Mouse (Mus musculus) stomach, embryonic 16.5 days (tissue): ENCODE results near the gene Mief1. TPM values are rescaled to one million over a fixed set of nuclear protein-coding genes. Genes with fewer than 3 reads are reported as not detected.

Experiments
- ATAC-seq: fragments of 200-750 bp; cut with Nextera tagmentation; 2 replicates; pipeline ENCODE4 v1.8.0; 2017; ENCODE audit warnings: moderate number of reproducible peaks, moderate TSS enrichment; ENCODE audit not compliant: insufficient read depth, low FRiP score
- H3K27ac ChIP-seq: fragments of 300-500 bp; sonication (generic); 2 replicates; pipeline ENCODE4 v1.5.1; 2014; ENCODE audit warnings: low read length
- H3K27me3 ChIP-seq: fragments of 300-500 bp; sonication (generic); 2 replicates; pipeline ENCODE4 v1.6.1; 2014; ENCODE audit warnings: low read length, control low read depth, mixed read lengths; ENCODE audit not compliant: control insufficient read depth, insufficient read depth
- H3K36me3 ChIP-seq: fragments of 300-500 bp; sonication (generic); 2 replicates; pipeline ENCODE4 v1.6.1; 2014; ENCODE audit warnings: low read length; ENCODE audit not compliant: control insufficient read depth, insufficient read depth
- H3K4me1 ChIP-seq: fragments of 300-500 bp; sonication (generic); 2 replicates; pipeline ENCODE4 v1.6.1; 2014; ENCODE audit warnings: low read length, control low read depth, mixed read lengths; ENCODE audit not compliant: control insufficient read depth, insufficient read depth
- H3K4me2 ChIP-seq: fragments of 300-500 bp; sonication (generic); 2 replicates; pipeline ENCODE4 v1.6.1; 2014; ENCODE audit warnings: low read depth, low read length, mixed read lengths
- H3K4me3 ChIP-seq: fragments of 300-500 bp; sonication (generic); replicated peaks from 2 replicates; pipeline ENCODE4 v1.5.1; 2014; ENCODE audit warnings: mild to moderate bottlenecking, low read length
- H3K9ac ChIP-seq: fragments of 300-500 bp; sonication (generic); 2 replicates; pipeline ENCODE4 v1.6.1; 2014; ENCODE audit warnings: low read length
- H3K9me3 ChIP-seq: fragments of 300-500 bp; sonication (generic); replicated peaks from 2 replicates; pipeline ENCODE4 v1.6.1; 2016; ENCODE audit warnings: low read length, control low read depth; ENCODE audit not compliant: control insufficient read depth
- WGBS: fragments of 180-500 bp; shearing (Covaris S2); extraction: QIAGEN DNeasy Blood & Tissue Kit; methylation state at CpG from one replicate; pipeline ENCODE4 v1.1.7; 2014; 5-methylcytosine and 5-hydroxymethylcytosine counted together
- polyA plus RNA-seq: library from polyadenylated mRNA; unstranded; fragments of >200 nt; fragmentation: Nextera tagmentation; extraction: Ambion mirVana; gene quantifications from 2 replicates; pipeline ENCODE4 v1.2.1, GENCODE M21; 2015

Mief1 gene
- polyA plus RNA-seq, 1 experiment from 2014 or later = 30.4 TPM

DNA sequence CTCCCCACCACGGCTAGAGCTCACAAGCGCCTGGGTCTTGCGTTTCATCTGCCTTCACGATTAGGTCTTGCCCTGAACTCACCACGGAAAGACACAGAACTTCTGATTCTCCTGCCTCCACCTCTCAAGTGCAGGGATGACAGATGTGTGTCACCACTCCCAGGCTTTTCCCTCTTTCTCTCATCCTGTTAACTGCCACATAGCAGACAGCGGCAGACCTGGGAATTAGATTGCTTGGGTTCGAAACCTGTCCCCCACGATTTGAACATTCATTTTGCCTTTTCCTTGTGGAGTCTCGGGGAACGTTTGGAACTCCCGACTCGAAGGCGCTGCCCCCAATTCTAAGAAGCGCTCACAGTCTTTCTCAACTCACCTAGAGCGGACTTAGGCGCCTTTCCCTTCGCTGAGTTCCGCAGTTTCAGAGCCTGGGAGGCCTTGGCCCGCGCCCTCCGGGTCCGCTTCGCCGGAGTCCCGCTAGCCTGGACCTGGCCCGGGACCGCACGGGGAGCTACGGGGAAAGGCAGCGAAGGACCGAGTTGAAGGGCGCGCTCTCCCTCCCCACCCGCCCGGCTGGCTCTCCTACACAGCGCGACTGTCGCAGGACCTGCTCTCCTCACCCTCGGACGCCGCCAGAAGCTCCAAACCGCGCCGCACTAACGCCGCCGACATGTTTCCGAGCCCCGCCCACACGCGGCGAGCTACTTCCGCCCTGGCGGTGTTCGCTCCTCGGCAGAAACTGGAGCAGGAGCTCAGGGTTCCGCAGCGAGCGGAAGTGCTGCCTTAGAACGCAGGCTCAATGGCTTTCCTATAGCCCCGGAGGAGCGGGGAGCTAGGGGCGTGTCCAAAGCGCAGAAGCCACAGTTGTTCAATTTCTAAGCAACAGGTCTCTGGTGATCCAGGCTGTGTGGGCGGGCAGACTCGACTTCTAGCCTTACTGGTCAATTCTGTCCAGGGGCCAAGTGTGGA is 30.1 kb downstream of the Mief1 start, which contains the start of gene Rps19bp1:
TSS of gene Rps19bp1 (minus strand) at position 706 of the 966 bp plus-strand sequence.
- ATAC-seq = peak; percentile 93
- Histone ChIP-seq H3K27me3 (no peaks in the 10 kb centered on the region), H3K4me1 (peaks cover 13% of the 10 kb centered on the region), H3K4me3 (peak within 1 kb of the TSS; percentile 97), H3K9me3 (no peaks in the 10 kb centered on the region), H3K27ac (peak within 1 kb of the TSS; percentile 59; the same call in 1 of the 2 replicates), H3K36me3 (no peaks in the 10 kb centered on the region; the same call in none of the 2 replicates), H3K4me2 (peak within 1 kb of the TSS; percentile 93), H3K9ac (peak within 1 kb of the TSS; percentile 91)
- WGBS = 1% methylated on average over 66 of the region's 66 CpGs

DNA sequence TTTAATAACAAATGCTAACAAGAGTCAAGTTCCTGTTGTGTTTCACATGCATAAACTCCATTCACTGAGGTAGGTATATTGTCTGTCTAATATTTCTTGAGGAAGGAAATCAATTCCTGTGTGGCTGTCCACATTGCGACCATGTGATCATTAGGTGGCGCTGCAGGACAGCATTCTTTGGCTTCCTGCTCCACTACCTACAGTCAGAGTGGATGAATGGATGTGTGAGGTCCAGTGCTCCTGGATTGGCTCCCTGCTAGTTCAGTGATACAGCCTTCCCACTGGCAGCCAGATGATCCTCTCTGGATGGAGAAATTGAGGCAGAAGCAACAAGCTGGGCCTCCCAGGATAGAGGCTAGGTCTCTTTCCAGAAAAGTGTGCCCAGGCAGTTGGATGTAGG is 32.5 kb downstream of the Mief1 start:
- Histone ChIP-seq H3K9me3 (0 out of 2 replicates have a peak, but pooled peaks cover 9% of the 10 kb centered on the region), H3K4me2 (no peak overlapping the region), H3K4me3 (no peak overlapping the region), H3K4me1 (peaks cover 10% of the 10 kb centered on the region), H3K36me3 (no peaks in the 10 kb centered on the region), H3K27ac (no peak overlapping the region), H3K27me3 (no peaks in the 10 kb centered on the region), H3K9ac (no peak overlapping the region)
- ATAC-seq = no peak
- 1% methylated on average over 2 of the region's 2 CpGs for WGBS

GRCm38 (mm10) chr15:80271858-80272396 is 38.1 kb downstream of the Mief1 start:
- 79% methylated on average over 3 of the region's 3 CpGs for WGBS
- H3K4me3 ChIP-seq = no peak overlapping the region
- no peak for ATAC-seq
- no peaks in the 10 kb centered on the region for H3K36me3 ChIP-seq
- H3K9ac ChIP-seq = no peak overlapping the region
- H3K4me2 ChIP-seq = no peak overlapping the region
- H3K27ac ChIP-seq = no peak overlapping the region
- H3K27me3 ChIP-seq = no peaks in the 10 kb centered on the region
- no peaks in the 10 kb centered on the region for H3K4me1 ChIP-seq
- H3K9me3 ChIP-seq = 0 out of 2 replicates have a peak, but pooled peaks cover 9% of the 10 kb centered on the region

DNA sequence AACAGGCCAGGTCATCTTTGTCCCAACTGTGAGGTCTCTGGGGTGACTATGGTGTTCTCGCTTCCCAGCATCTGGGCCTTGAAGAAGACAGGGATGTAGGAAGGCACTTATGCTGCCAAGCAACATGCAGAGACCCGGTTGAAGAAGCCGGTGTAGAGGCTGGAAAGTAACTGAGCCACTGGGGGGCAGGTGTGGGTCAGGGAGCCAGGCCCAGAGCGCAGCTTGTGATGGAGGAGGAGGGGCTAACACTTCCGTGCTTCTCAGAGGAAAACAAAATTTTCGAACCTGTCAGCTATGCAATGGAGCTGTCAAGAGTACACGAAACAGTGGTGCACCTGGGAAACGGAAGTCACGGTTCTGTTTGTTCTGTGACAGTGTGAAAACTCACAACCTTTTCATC is 43.3 kb downstream of the Mief1 start:
- WGBS = 40% methylated on average over 9 of the region's 9 CpGs

DNA sequence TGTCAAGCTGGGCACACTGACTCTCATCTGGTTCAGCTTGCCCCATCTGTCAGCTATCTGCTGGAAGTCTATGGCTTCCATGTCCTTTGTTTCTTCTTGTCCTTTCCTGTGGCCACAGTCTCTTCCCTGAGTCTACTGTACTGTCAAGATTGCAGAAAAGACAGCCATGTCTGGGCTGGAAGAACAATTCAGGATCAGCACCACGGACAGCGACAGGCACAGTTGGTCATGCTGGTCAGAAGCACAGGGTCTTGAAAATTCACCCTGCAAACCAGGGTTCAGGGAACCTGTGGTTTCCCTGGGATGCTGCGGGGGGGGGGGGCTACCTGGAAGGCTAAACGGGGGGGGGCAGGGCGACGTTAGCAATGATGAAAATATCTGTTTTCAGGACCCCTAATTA is 43.8 kb downstream of the Mief1 start:
- no peaks in the 10 kb centered on the region for H3K9me3 ChIP-seq
- 0% methylated on average over 6 of the region's 6 CpGs for WGBS
- H3K36me3 ChIP-seq = no peaks in the 10 kb centered on the region
- H3K27ac ChIP-seq = no peak overlapping the region
- no peak overlapping the region for H3K4me3 ChIP-seq
- no peak overlapping the region for H3K4me2 ChIP-seq
- no peaks in the 10 kb centered on the region for H3K4me1 ChIP-seq
- no peak overlapping the region for H3K9ac ChIP-seq
- no peak for ATAC-seq
- no peaks in the 10 kb centered on the region for H3K27me3 ChIP-seq

More for the DNA sequence above, 43.3 kb downstream of the Mief1 start:
- H3K36me3 ChIP-seq = no peaks in the 10 kb centered on the region
- no peaks in the 10 kb centered on the region for H3K4me1 ChIP-seq
- H3K4me3 ChIP-seq = no peak overlapping the region
- H3K27me3 ChIP-seq = no peaks in the 10 kb centered on the region
- H3K27ac ChIP-seq = no peak overlapping the region
- no peak overlapping the region for H3K4me2 ChIP-seq
- ATAC-seq = no peak
- H3K9ac ChIP-seq = no peak overlapping the region
- H3K9me3 ChIP-seq = no peaks in the 10 kb centered on the region

- Histone ChIP-seq H3K36me3 (no peaks in the 10 kb centered on the region), H3K27me3 (peaks cover 2% of the 10 kb centered on the region; the same call in 1 of the 2 replicates), H3K4me3 (no peak overlapping the region), H3K4me1 (no peaks in the 10 kb centered on the region), H3K9ac (no peak overlapping the region), H3K4me2 (no peak overlapping the region), H3K9me3 (no peaks in the 10 kb centered on the region), H3K27ac (no peak overlapping the region)
- no peak for ATAC-seq
- WGBS = 60% methylated on average over 5 of the region's 5 CpGs
Measured at GRCm38 (mm10) chr15:80278121-80278759, 44.4 kb downstream of the Mief1 start.

- Histone ChIP-seq H3K27me3 (peaks cover 4% of the 10 kb centered on the region; the same call in 1 of the 2 replicates), H3K4me1 (no peaks in the 10 kb centered on the region), H3K4me3 (no peak overlapping the region), H3K9me3 (no peaks in the 10 kb centered on the region), H3K9ac (no peak overlapping the region), H3K36me3 (no peaks in the 10 kb centered on the region), H3K27ac (no peak overlapping the region), H3K4me2 (no peak overlapping the region)
- 78% methylated on average over 2 of the region's 2 CpGs for WGBS
- no peak for ATAC-seq
Measured at GRCm38 (mm10) chr15:80279053-80279452, 45.2 kb downstream of the Mief1 start.

DNA sequence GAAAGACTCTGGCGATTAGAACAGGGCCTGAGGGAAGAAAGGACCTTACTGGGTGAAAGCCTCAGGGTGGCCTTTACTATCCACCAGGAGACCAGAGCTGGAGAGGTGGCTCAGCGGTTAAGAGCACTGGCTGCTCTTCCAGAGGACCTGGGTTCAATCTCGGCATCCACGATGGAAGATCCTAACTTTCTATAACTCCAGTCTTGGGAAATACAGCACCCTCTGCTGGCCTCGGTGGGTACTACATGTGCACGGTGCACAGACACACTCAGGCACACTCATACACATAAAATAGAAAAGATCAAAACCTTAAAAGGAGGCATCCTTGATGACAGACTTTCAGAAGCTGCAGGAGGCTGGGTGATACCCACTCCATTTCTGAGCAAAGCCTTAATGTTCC is 46.8 kb downstream of the Mief1 start:
- Histone ChIP-seq H3K36me3 (no peaks in the 10 kb centered on the region), H3K4me3 (no peak overlapping the region), H3K27me3 (peaks cover 14% of the 10 kb centered on the region), H3K27ac (no peak overlapping the region), H3K9me3 (no peaks in the 10 kb centered on the region), H3K4me1 (no peaks in the 10 kb centered on the region), H3K9ac (no peak overlapping the region), H3K4me2 (no peak overlapping the region)
- no peak for ATAC-seq
- 26% methylated on average over 6 of the region's 6 CpGs for WGBS
